Comparison of ENCODE assay signal across 11 mouse cellular contexts in the genomic region with DNA sequence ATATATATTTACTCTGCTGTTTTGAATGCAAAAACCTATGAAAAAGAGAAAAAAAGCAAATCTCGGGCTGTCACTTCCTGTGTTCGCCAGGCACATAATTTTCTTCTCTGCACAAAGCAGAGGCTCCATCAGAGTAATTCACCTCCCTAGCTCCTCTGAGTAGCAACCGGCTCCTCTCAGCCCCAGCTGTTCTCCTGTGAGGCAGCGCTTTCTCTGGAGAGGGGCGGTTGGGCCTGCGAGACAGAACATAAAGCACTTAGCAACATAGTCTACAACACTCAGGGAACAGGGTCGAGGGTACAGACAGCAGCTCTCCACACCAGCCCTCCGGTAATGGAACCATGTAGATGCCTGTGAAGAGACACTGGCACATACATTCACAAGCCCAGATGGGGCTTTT.
A peak's percentile ranks its signal among the peaks of the same experiment; 100 is the strongest.
DNase-seq lines count a peak whose midpoint lies in the region; ATAC-seq lines count a peak whose summit lies in the region.
"Had no signal": no experiment of that assay in that cellular context is flagged by ENCODE, and none has a peak within 500 bp of the region (broad histone marks: within the 10 kb centered on the region; RNA-seq: fewer than 3 reads in every experiment).

No protein-coding gene starts in this region.

- no peaks in the 10 kb centered on the region for H3K36me3 ChIP-seq in hindbrain, embryonic 12.5 days
- no peaks in the 10 kb centered on the region for H3K36me3 ChIP-seq in midbrain, embryonic 15.5 days (replicated peaks)
- H3K36me3 ChIP-seq in intestine, embryonic 16.5 days (ENCODE audit: control insufficient read depth, insufficient read depth, low read length), result no peaks in the 10 kb centered on the region

- no peak overlapping the region for H3K9ac ChIP-seq in hindbrain, embryonic 12.5 days
- H3K9ac ChIP-seq in midbrain, embryonic 15.5 days, result no peak overlapping the region
- no peak overlapping the region for H3K9ac ChIP-seq in intestine, embryonic 16.5 days (ENCODE audit: low read depth, low read length)

- DNase-seq in cerebellum, postnatal 25 days, result peak; percentile 31 to 41
- no peak for DNase-seq in cerebellum, postnatal 14 days
- DNase-seq in embryo, embryonic 11.5 days (ENCODE audit: low read depth, low spot score), result peak; percentile 22
- no peak for DNase-seq in kidney, adult 18-20 months
- no peak for DNase-seq in MN1 (ENCODE audit: low spot score)
- DNase-seq: kidney, adult 2 months; left cerebral cortex, postnatal 4 days had no signal

- H3K27me3 ChIP-seq in hindbrain, embryonic 12.5 days, result no peaks in the 10 kb centered on the region
- no peaks in the 10 kb centered on the region for H3K27me3 ChIP-seq in midbrain, embryonic 15.5 days (replicated peaks)
- no peaks in the 10 kb centered on the region for H3K27me3 ChIP-seq in intestine, embryonic 16.5 days (replicated peaks; ENCODE audit: control insufficient read depth, insufficient read depth, low read length)

- H3K9me3 ChIP-seq in hindbrain, embryonic 12.5 days (replicated peaks), result no peaks in the 10 kb centered on the region
- H3K9me3 ChIP-seq in midbrain, embryonic 15.5 days, result no peaks in the 10 kb centered on the region
- H3K9me3 ChIP-seq in intestine, embryonic 16.5 days (ENCODE audit: control insufficient read depth, low read length), result no peaks in the 10 kb centered on the region

- H3K4me2 ChIP-seq in hindbrain, embryonic 12.5 days (replicated peaks), result no peak overlapping the region
- no peak overlapping the region for H3K4me2 ChIP-seq in midbrain, embryonic 15.5 days
- no peak overlapping the region for H3K4me2 ChIP-seq in intestine, embryonic 16.5 days (ENCODE audit: low read depth, low read length)

- no peak for ATAC-seq in hindbrain, embryonic 12.5 days (ENCODE audit: low FRiP score)
- 0 out of 2 replicates have a peak, but pooled peaks have one; percentile 14 for ATAC-seq in midbrain, embryonic 15.5 days (replicated peaks)
- ATAC-seq in intestine, embryonic 16.5 days, result no peak

- 37% methylated on average over 8 of the region's 8 CpGs for WGBS in hindbrain, embryonic 12.5 days
- 30% methylated on average over 8 of the region's 8 CpGs for WGBS in midbrain, embryonic 15.5 days
- WGBS in intestine, embryonic 16.5 days, result 43% methylated on average over 8 of the region's 8 CpGs

- H3K4me3 ChIP-seq in hindbrain, embryonic 12.5 days, result no peak overlapping the region
- no peak overlapping the region for H3K4me3 ChIP-seq in midbrain, embryonic 15.5 days
- no peak overlapping the region for H3K4me3 ChIP-seq in intestine, embryonic 16.5 days (ENCODE audit: low read length)
- H3K4me3 ChIP-seq: layer of hippocampus, adult 2 months had no signal

- peak overlapping the region; percentile 49; the same call in 1 of the 2 replicates for H3K27ac ChIP-seq in hindbrain, embryonic 12.5 days
- peak overlapping the region; percentile 67 for H3K27ac ChIP-seq in midbrain, embryonic 15.5 days
- H3K27ac ChIP-seq in intestine, embryonic 16.5 days (ENCODE audit: low read length), result no peak overlapping the region
- H3K27ac ChIP-seq: layer of hippocampus, adult 2 months had no signal

- H3K4me1 ChIP-seq in hindbrain, embryonic 12.5 days, result peaks cover 5% of the 10 kb centered on the region
- peaks cover 6% of the 10 kb centered on the region for H3K4me1 ChIP-seq in midbrain, embryonic 15.5 days
- no peaks in the 10 kb centered on the region for H3K4me1 ChIP-seq in intestine, embryonic 16.5 days (ENCODE audit: control insufficient read depth, insufficient read depth, low read length)

Comparison
In these comparisons a context has a peak if more than half of its experiments do, and no peak if none do; other contexts are left out.
1. DNase-seq: peak in cerebellum, postnatal 25 days (2 of 2) and embryo, embryonic 11.5 days (single experiment); none in cerebellum, postnatal 14 days (0 of 2), kidney, adult 18-20 months (single experiment) and MN1 (single experiment).